Mouse (Mus musculus) naive thymus-derived CD4-positive, alpha-beta T cell, adult 2 months (primary cell): ENCODE results near the gene Pdzd3.
"Not testable (repeated sequence)": the region's sequence is repeated elsewhere in the genome, so short reads cannot be mapped to it uniquely, and the experiment has no call there.

Experiments
- DNase-seq: peaks from one replicate; pipeline ENCODE4 v3.0.0-alpha.2; 2011; ENCODE audit warnings: low read depth

Pdzd3 gene

GRCm38 (mm10) chr9:44251314-44251713, at the start of gene Pdzd3:
TSS of gene Pdzd3 (minus strand) at chr9:44251471.
- DNase-seq: no peak

GRCm38 (mm10) chr9:44300001-44300400, 48.7 kb upstream of the Pdzd3 start:
- DNase-seq: not testable (repeated sequence)

GRCm38 (mm10) chr9:44292490-44292889, 41.2 kb upstream of the Pdzd3 start:
- peak; percentile 79 for DNase-seq

- no peak for DNase-seq
Measured at GRCm38 (mm10) chr9:44288959-44289291, 37.7 kb upstream of the Pdzd3 start.

GRCm38 (mm10) chr9:44288076-44288958, 37.0 kb upstream of the Pdzd3 start, which contains the start of gene Abcg4:
TSS of gene Abcg4 (minus strand) at chr9:44288615.
- DNase-seq: peak; percentile 33

GRCm38 (mm10) chr9:44287401-44288075, 36.3 kb upstream of the Pdzd3 start:
- peak; percentile 26 for DNase-seq

GRCm38 (mm10) chr9:44287003-44287400, 35.7 kb upstream of the Pdzd3 start:
- peak; percentile 21 for DNase-seq

GRCm38 (mm10) chr9:44286256-44286850, 35.1 kb upstream of the Pdzd3 start:
- DNase-seq: no peak

- no peak for DNase-seq
Measured at GRCm38 (mm10) chr9:44283183-44283582, 31.9 kb upstream of the Pdzd3 start.

GRCm38 (mm10) chr9:44269973-44270372, 18.7 kb upstream of the Pdzd3 start:
- DNase-seq: no peak

GRCm38 (mm10) chr9:44269077-44269476, 17.8 kb upstream of the Pdzd3 start:
- DNase-seq: peak; percentile 80

- no peak for DNase-seq
Measured at GRCm38 (mm10) chr9:44268432-44268831, 17.2 kb upstream of the Pdzd3 start, which contains the start of gene Nlrx1. TSS of gene Nlrx1 (minus strand) at chr9:44268599.

- peak; percentile 92 for DNase-seq
Measured at GRCm38 (mm10) chr9:44268027-44268360, 16.7 kb upstream of the Pdzd3 start.

- DNase-seq: no peak
Measured at GRCm38 (mm10) chr9:44267319-44268026, 16.2 kb upstream of the Pdzd3 start.

GRCm38 (mm10) chr9:44266478-44267226, 15.4 kb upstream of the Pdzd3 start:
- DNase-seq: no peak

- no peak for DNase-seq
Measured at GRCm38 (mm10) chr9:44261388-44261787, 10.1 kb upstream of the Pdzd3 start.

- no peak for DNase-seq
Measured at GRCm38 (mm10) chr9:44259014-44259413, 7.7 kb upstream of the Pdzd3 start.

- DNase-seq: no peak
Measured at GRCm38 (mm10) chr9:44256213-44256612, 4.9 kb upstream of the Pdzd3 start.

- DNase-seq: no peak
Measured at GRCm38 (mm10) chr9:44255136-44255521, 3.9 kb upstream of the Pdzd3 start.

- no peak for DNase-seq
Measured at GRCm38 (mm10) chr9:44254508-44255135, 3.4 kb upstream of the Pdzd3 start.

- DNase-seq: no peak
Measured at GRCm38 (mm10) chr9:44253441-44253840, 2.2 kb upstream of the Pdzd3 start.
